Mouse (Mus musculus): Measurements from ENCODE around the gene Frmd4a. TPM values are rescaled to one million over a fixed set of nuclear protein-coding genes. Genes with fewer than 3 reads are reported as not detected.
A peak's percentile ranks its signal among the peaks of the same experiment; 100 is the strongest.

The Frmd4a gene
- polyA plus RNA-seq, 1 experiment: 22.8 TPM

DNA sequence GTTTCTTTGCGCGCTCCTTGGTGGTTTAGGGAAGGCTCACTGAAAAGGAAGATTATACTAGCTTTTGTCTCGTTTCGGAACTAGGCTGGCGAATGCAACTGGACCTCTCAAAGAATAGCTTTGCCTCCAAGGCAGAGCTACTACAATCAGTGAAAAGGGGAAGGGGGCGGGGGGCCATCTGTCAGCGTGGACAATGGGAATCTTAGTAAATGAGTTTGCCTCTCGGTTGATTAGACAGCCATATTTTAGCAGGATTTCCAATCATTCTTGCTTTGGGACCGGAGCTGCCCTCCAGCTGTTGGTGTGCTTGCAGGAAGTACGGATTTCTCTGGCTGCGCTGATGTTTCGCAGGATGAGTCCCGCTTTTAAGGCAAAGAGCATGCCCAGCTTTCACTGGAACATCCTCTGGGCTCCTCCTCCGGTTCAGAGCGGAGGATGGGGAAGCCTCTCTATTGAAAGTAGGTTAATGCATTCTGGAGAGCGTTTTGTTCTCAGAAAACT, 135.7 kb downstream of the Frmd4a start:
- Histone ChIP-seq H3K27ac (ENCODE audit: control insufficient read depth, insufficient read depth, low read depth, low read length, poor library complexity) (no peak overlapping the region), H3K4me1 (ENCODE audit: control insufficient read depth, insufficient read depth, low read length) (no peaks in the 10 kb centered on the region), H3K4me3 (replicated peaks; ENCODE audit: control insufficient read depth, low read depth, low read length) (no peak overlapping the region)
- WGBS: 5% methylated on average over 16 of the region's 16 CpGs
- TF ChIP-seq CTCF (IDR thresholded peaks at IDR 0.05; ENCODE audit: control insufficient read depth, insufficient read depth, low read length): no peak
- TF ChIP-seq POLR2A (IDR thresholded peaks at IDR 0.05; ENCODE audit: borderline replicate concordance, control insufficient read depth, low read depth, low read length): no peak

DNA sequence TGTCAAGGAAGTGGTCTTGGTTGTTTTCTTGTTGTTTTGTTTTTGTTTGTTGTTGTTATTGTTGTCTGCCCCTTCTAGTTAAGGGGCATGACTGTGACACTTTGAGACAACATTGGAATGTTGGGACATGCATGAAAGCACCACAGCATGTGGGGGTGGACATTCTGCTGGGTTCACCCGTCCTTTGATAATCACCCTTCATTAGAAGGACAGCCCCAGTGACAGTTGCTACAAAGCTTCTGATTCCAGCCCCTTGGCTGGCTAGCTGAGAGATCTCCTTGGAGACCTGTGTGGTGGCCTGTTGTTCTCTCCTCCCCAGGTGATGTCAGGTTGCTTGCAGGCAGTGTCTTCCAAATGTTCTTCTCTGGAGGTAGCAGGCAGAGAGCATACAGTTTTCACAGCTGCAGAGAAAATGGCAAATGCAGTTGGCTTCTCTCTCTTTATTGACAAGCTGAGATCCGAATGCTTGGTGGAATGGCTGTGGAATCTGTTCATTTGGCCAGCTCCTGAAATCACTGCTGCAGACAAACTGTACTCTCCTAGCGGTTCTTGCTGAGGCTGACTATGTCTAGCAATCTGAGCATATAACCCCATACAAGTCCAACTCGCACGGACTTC, 136.6 kb downstream of the Frmd4a start:
- WGBS: 70% methylated on average over 5 of the region's 5 CpGs
- Histone ChIP-seq H3K4me3 (replicated peaks; ENCODE audit: control insufficient read depth, low read depth, low read length) (no peak overlapping the region), H3K4me1 (ENCODE audit: control insufficient read depth, insufficient read depth, low read length) (no peaks in the 10 kb centered on the region), H3K27ac (ENCODE audit: control insufficient read depth, insufficient read depth, low read depth, low read length, poor library complexity) (no peak overlapping the region)
- TF ChIP-seq POLR2A (IDR thresholded peaks at IDR 0.05; ENCODE audit: borderline replicate concordance, control insufficient read depth, low read depth, low read length) (no peak), CTCF (IDR thresholded peaks at IDR 0.05; ENCODE audit: control insufficient read depth, insufficient read depth, low read length) (no peak)

DNA sequence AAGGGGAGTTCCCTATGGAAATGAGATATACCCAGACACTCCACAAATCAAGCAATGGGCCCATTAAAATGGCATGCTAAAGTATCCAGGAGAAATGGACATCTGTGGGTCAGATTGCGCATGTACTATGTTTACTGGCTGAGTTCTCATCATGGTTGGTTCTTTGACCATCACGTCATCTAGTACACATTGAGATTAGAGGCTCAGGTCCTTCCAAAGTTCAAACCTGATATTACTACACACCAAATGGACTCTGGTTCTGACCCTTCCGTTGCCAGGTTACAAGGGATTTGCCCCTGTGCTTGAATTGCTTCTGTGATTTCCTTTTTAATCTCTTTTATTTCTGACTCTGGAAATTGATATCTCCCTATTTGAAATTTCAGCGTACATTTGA, 137.1 kb downstream of the Frmd4a start:
- WGBS: 87% methylated on average over 4 of the region's 4 CpGs

DNA sequence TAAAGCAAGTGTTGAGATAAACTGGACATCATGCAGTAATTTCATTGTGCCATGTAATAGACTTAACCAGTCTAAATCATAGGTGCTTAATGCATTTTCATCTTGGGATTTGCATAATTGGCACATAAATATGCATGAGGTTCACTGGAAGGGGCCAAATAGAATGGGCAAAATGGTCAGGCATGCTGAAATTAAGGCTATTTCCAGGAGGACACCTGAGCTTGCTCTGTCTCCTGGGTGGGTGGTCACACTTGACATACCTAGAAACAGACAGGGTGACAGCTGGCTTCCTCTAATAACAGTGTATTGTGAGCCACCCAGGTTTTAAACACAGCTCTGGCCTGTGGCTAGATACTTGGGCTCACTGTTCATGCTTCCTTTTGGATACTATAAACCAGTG, 137.9 kb downstream of the Frmd4a start:
- TF ChIP-seq POLR2A (IDR thresholded peaks at IDR 0.05; ENCODE audit: borderline replicate concordance, control insufficient read depth, low read depth, low read length) (no peak), CTCF (IDR thresholded peaks at IDR 0.05; ENCODE audit: control insufficient read depth, insufficient read depth, low read length) (no peak)
- Histone ChIP-seq H3K4me1 (ENCODE audit: control insufficient read depth, insufficient read depth, low read length) (no peaks in the 10 kb centered on the region), H3K4me3 (replicated peaks; ENCODE audit: control insufficient read depth, low read depth, low read length) (no peak overlapping the region), H3K27ac (ENCODE audit: control insufficient read depth, insufficient read depth, low read depth, low read length, poor library complexity) (no peak overlapping the region)

More for the DNA sequence above, 137.1 kb downstream of the Frmd4a start:
- no peak overlapping the region for H3K4me3 ChIP-seq (replicated peaks; ENCODE audit: control insufficient read depth, low read depth, low read length)
- H3K27ac ChIP-seq (ENCODE audit: control insufficient read depth, insufficient read depth, low read depth, low read length, poor library complexity): no peak overlapping the region
- no peaks in the 10 kb centered on the region for H3K4me1 ChIP-seq (ENCODE audit: control insufficient read depth, insufficient read depth, low read length)
- TF ChIP-seq POLR2A (IDR thresholded peaks at IDR 0.05; ENCODE audit: borderline replicate concordance, control insufficient read depth, low read depth, low read length): no peak
- TF ChIP-seq CTCF (IDR thresholded peaks at IDR 0.05; ENCODE audit: control insufficient read depth, insufficient read depth, low read length): no peak

- Histone ChIP-seq H3K4me1 (ENCODE audit: control insufficient read depth, insufficient read depth, low read length) (no peaks in the 10 kb centered on the region), H3K4me3 (replicated peaks; ENCODE audit: control insufficient read depth, low read depth, low read length) (no peak overlapping the region), H3K27ac (ENCODE audit: control insufficient read depth, insufficient read depth, low read depth, low read length, poor library complexity) (no peak overlapping the region)
- TF ChIP-seq POLR2A (IDR thresholded peaks at IDR 0.05; ENCODE audit: borderline replicate concordance, control insufficient read depth, low read depth, low read length) (no peak), CTCF (IDR thresholded peaks at IDR 0.05; ENCODE audit: control insufficient read depth, insufficient read depth, low read length) (no peak)
These were observed 139.0 kb downstream of the Frmd4a start for GRCm38 (mm10) chr2:4156511-4156910.

- no peak overlapping the region for H3K4me3 ChIP-seq (replicated peaks; ENCODE audit: control insufficient read depth, low read depth, low read length)
- no peak for TF ChIP-seq POLR2A (IDR thresholded peaks at IDR 0.05; ENCODE audit: borderline replicate concordance, control insufficient read depth, low read depth, low read length)
- no peak for TF ChIP-seq CTCF (IDR thresholded peaks at IDR 0.05; ENCODE audit: control insufficient read depth, insufficient read depth, low read length)
- WGBS: 82% methylated on average over 4 of the region's 4 CpGs
- H3K27ac ChIP-seq (ENCODE audit: control insufficient read depth, insufficient read depth, low read depth, low read length, poor library complexity): no peak overlapping the region
- no peaks in the 10 kb centered on the region for H3K4me1 ChIP-seq (ENCODE audit: control insufficient read depth, insufficient read depth, low read length)
These were observed 139.9 kb downstream of the Frmd4a start for GRCm38 (mm10) chr2:4157396-4157795.

- WGBS: 77% methylated on average over 15 of the region's 15 CpGs
- Histone ChIP-seq H3K4me1 (ENCODE audit: control insufficient read depth, insufficient read depth, low read length) (no peaks in the 10 kb centered on the region), H3K27ac (ENCODE audit: control insufficient read depth, insufficient read depth, low read depth, low read length, poor library complexity) (no peak overlapping the region; the same call in 1 of the 2 replicates), H3K4me3 (replicated peaks; ENCODE audit: control insufficient read depth, low read depth, low read length) (no peak overlapping the region)
- TF ChIP-seq CTCF (IDR thresholded peaks at IDR 0.05; ENCODE audit: control insufficient read depth, insufficient read depth, low read length) (peak; percentile 33; the same call in 1 of the 2 replicates), POLR2A (IDR thresholded peaks at IDR 0.05; ENCODE audit: borderline replicate concordance, control insufficient read depth, low read depth, low read length) (no peak)
These were observed 142.2 kb downstream of the Frmd4a start for GRCm38 (mm10) chr2:4159574-4160203.

DNA sequence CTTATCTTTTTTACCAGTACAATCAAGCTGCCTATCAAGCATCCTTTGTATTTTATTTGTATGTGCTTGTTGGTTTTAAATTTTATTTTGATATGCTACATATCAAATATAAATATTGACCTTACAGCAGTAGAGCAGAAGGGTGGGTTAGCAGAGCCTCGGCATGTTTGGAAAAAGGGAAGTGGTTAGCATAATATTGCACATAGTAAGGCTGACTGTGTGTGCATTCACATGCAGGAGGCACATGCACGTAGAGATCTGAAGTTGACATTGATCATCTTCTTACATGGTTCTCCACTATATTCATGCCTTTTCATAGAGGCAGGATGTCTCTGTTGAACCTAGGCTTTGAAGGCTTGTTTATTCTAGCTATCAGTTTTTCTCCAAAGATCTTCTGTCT, 148.7 kb downstream of the Frmd4a start:
- H3K27ac ChIP-seq (ENCODE audit: control insufficient read depth, insufficient read depth, low read depth, low read length, poor library complexity): no peak overlapping the region
- TF ChIP-seq CTCF (IDR thresholded peaks at IDR 0.05; ENCODE audit: control insufficient read depth, insufficient read depth, low read length) (no peak), POLR2A (IDR thresholded peaks at IDR 0.05; ENCODE audit: borderline replicate concordance, control insufficient read depth, low read depth, low read length) (no peak)
- H3K4me1 ChIP-seq (ENCODE audit: control insufficient read depth, insufficient read depth, low read length): no peaks in the 10 kb centered on the region
- H3K4me3 ChIP-seq (replicated peaks; ENCODE audit: control insufficient read depth, low read depth, low read length): no peak overlapping the region
- WGBS: 8% methylated on average over 2 of the region's 2 CpGs

All from bone marrow, adult 2 months (tissue).